ENCODE assay signal across 8 mouse cellular contexts in the genomic region with DNA sequence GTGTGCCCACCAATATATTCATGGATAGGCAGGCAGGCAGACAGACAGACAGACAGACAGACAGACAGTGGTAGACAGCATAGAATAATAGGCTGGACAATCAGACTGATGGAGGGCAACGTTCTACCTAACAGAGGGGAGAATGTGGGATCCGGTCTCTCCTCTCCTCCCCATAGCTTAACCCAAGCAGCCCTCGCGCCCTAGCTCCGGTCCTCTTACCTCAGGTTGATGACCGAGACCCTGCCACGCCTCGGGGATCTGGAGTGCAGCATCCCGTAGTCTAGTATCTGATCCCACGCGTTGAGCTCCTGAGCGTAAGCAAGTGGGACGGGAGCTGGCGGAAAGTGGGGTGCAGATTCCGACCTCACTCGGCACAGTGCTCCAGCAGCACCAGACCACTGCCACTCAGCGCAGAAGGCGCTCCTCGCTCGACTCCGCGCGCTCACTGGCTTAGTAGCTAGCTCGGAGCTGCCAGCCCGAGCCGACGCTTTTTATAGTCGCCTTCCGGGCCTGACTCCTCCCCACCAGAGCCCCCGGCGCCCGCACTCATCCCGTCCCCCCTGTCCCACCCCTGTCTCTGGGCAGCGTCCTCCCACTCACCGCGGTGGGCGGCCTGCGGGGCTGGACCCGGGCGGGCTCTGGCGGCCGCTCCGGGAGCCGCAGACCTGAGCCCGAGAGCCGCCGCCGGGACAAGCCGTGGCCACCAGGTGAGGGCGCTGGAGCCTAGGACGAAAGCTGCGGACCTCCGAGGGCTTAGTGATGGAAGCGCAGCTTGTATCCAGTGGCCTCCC. TPM values are rescaled to one million over a fixed set of nuclear protein-coding genes. Genes with fewer than 3 reads are reported as not detected.
DNase-seq lines count a peak whose midpoint lies in the region; ATAC-seq lines count a peak whose summit lies in the region.

A gene (minus strand): TSS at position 464 of the 791 bp plus-strand sequence.

- 0 out of 2 replicates have a peak within 1 kb of the TSS, but pooled peaks have one; percentile 22 for H3K9ac ChIP-seq in intestine, embryonic 16.5 days (ENCODE audit: low read depth, low read length)

- H3K4me3 ChIP-seq in intestine, embryonic 16.5 days (ENCODE audit: low read length): peak within 1 kb of the TSS; percentile 49

- peak within 1 kb of the TSS; percentile 82 for H3K4me2 ChIP-seq in intestine, embryonic 16.5 days (ENCODE audit: low read depth, low read length)

- H3K9me3 ChIP-seq in intestine, embryonic 16.5 days (ENCODE audit: control insufficient read depth, low read length): no peaks in the 10 kb centered on the region

- H3K4me1 ChIP-seq in intestine, embryonic 16.5 days (ENCODE audit: control insufficient read depth, insufficient read depth, low read length): no peaks in the 10 kb centered on the region

- peak; percentile 73 for ATAC-seq in granulocyte monocyte progenitor cell, adult 5-6 weeks (replicated peaks; ENCODE audit: poor library complexity, severe bottlenecking)
- ATAC-seq in intestine, embryonic 16.5 days: peak; percentile 80
- ATAC-seq in megakaryocyte progenitor cell, adult 5-6 weeks (replicated peaks; ENCODE audit: poor library complexity): peak; percentile 71

- intact Hi-C loops in left cerebral cortex, postnatal 14 days (cut with DNase I): loop anchor here (5.0 kb wide), 4 partner anchors 66 to 711 kb away; a partner anchor contains a TSS

- WGBS in intestine, embryonic 16.5 days: 2% methylated on average over 53 of the region's 54 CpGs

- DNase-seq in adrenal gland, adult 8-10 months: peak; percentile 34
- peak; percentile 86 for DNase-seq in embryo, embryonic 9.5 days (ENCODE audit: extremely low spot score)
- DNase-seq in left cerebral cortex, postnatal 14 days (ENCODE audit: low spot score in 2 of 2): peak; percentile 85 to 88
- peak; percentile 75 to 80 for DNase-seq in right cerebral cortex, postnatal 36 days (ENCODE audit: low spot score in 2 of 2)
- DNase-seq in urinary bladder, postnatal 25 days (ENCODE audit: low spot score): peak; percentile 82

- H3K27ac ChIP-seq in intestine, embryonic 16.5 days (ENCODE audit: low read length): no peak within 1 kb of the TSS

- H3K27me3 ChIP-seq in intestine, embryonic 16.5 days (replicated peaks; ENCODE audit: control insufficient read depth, insufficient read depth, low read length): peaks cover 21% of the 10 kb centered on the region

- no peaks in the 10 kb centered on the region for H3K36me3 ChIP-seq in intestine, embryonic 16.5 days (ENCODE audit: control insufficient read depth, insufficient read depth, low read length)

RNA-seq across cellular contexts. Expression of the gene that starts here (rescaled TPM):
- 1 to 10 TPM in 2 of 4 experiments, under 1 TPM in 2; 0.77 to 1.4 (median 1.0) TPM for total RNA-seq in adrenal gland, adult 8-10 months (2022)
- total RNA-seq in granulocyte monocyte progenitor cell, adult 5-6 weeks (2014; fragmentation: Nextera tagmentation): not detected in 2 replicates
- total RNA-seq in granulocyte monocyte progenitor cell, adult 5-6 weeks (2017): not detected in 2 replicates
- 0.28 and 0.40 TPM in 2 replicates for polyA plus RNA-seq in intestine, embryonic 16.5 days (2015; fragmentation: Nextera tagmentation; extraction: Ambion mirVana)
- total RNA-seq in left cerebral cortex, postnatal 14 days (2021): 10 to 100 TPM; 39.7 to 44.4 TPM
- not detected in 2 replicates for total RNA-seq in megakaryocyte progenitor cell, adult 5-6 weeks (2015)
- total RNA-seq in megakaryocyte progenitor cell, adult 5-6 weeks (2017): not detected in 2 replicates

Comparison
In these comparisons a context has a peak if more than half of its experiments do, and no peak if none do; other contexts are left out.
1. RNA of the gene that starts here (total RNA-seq): 39.7 to 44.4 TPM in left cerebral cortex, postnatal 14 days; 0.77 to 1.4 TPM in adrenal gland, adult 8-10 months, not detected in granulocyte monocyte progenitor cell, adult 5-6 weeks and not detected in megakaryocyte progenitor cell, adult 5-6 weeks; every median in the first group is over 10 times any median in the second.
2. Peak in ATAC-seq in granulocyte monocyte progenitor cell, adult 5-6 weeks; RNA of the gene not detected or under 1 TPM.
3. Peak in ATAC-seq, H3K4me3 ChIP-seq, H3K9ac ChIP-seq and H3K4me2 ChIP-seq in intestine, embryonic 16.5 days; RNA of the gene not detected or under 1 TPM.
4. Peak in ATAC-seq in megakaryocyte progenitor cell, adult 5-6 weeks; RNA of the gene not detected or under 1 TPM.
5. DNase-seq: peak in every context shown above with its lines; median percentile 86 in left cerebral cortex, postnatal 14 days; 86 in embryo, embryonic 9.5 days; 82 in urinary bladder, postnatal 25 days; 78 in right cerebral cortex, postnatal 36 days; 34 in adrenal gland, adult 8-10 months.
6. Peak in every context shown above with its lines, with median percentiles within 50 percentile points of each other: ATAC-seq.